Mouse (Mus musculus): ENCODE results near the gene Msn. TPM values are rescaled to one million over a fixed set of nuclear protein-coding genes. Genes with fewer than 3 reads are reported as not detected.
A peak's percentile ranks its signal among the peaks of the same experiment; 100 is the strongest.
"Not testable (repeated sequence)": the region's sequence is repeated elsewhere in the genome, so short reads cannot be mapped to it uniquely, and the experiment has no call there.

Msn gene
- total RNA-seq, 2 experiments from 2014 or later = 19.8 to 20.1 TPM

- DNase-seq (ENCODE audit: low spot score in 2 of 2) = no peak
These were observed 43.4 kb downstream of the Msn start for GRCm38 (mm10) chrX:96139262-96139661.

DNA sequence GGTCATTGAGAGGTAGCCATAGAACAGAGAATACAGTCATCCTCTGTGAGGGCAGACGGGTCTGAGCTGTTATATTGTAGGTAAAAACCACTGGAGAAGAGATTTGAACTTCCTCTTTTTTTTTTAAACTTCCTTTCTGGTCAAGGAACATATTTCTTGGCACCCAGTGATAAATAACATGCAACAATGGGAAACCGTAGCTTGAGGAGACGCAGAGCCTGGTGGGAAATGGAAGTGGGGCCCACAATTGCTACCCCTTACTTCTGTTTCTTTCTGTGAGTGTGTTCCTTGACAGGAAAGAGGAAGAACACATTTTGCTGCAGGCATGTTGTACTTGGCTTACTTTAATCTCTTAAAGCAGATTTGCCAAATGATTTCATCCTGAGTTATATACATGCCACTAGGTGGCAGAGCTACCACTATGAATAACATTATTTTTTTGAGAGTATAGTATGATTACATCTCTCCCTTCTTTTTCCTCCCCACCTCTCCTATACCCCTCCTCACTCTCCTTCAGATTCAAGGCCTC is 49.2 kb downstream of the Msn start:
- DNase-seq (ENCODE audit: low spot score in 2 of 2) = peak in 1 of 2 experiments; percentile 6

GRCm38 (mm10) chrX:96148217-96148616 is 52.4 kb downstream of the Msn start:
- no peak for DNase-seq (ENCODE audit: low spot score in 2 of 2)

GRCm38 (mm10) chrX:96153362-96153761 is 57.5 kb downstream of the Msn start:
- DNase-seq (ENCODE audit: low spot score in 2 of 2) = no peak

GRCm38 (mm10) chrX:96157936-96158335 is 62.1 kb downstream of the Msn start:
- DNase-seq (ENCODE audit: low spot score in 2 of 2) = no peak

DNA sequence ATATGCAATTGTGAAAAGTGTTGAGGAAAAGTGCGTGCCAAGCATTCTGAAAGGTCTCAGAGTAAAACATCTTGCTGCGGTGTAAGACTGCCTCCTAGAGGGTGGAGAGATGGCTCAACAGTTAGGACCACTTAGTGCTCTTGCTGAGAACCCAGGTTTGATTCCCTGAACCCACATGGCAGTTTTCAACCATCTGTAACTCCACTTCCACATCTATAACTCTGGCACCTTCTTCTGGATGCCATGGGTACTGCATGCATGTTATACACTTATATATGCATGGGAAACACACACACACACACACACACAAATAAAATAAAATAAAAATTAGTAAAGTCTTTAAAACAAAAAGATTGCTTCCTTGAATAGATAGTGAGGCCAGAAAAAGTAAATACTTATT is 66.7 kb downstream of the Msn start:
- DNase-seq (ENCODE audit: low spot score in 2 of 2) = no peak

- DNase-seq (ENCODE audit: low spot score in 2 of 2) = peak; percentile 41 to 71
These were observed 76.0 kb downstream of the Msn start for GRCm38 (mm10) chrX:96171645-96172388.

DNA sequence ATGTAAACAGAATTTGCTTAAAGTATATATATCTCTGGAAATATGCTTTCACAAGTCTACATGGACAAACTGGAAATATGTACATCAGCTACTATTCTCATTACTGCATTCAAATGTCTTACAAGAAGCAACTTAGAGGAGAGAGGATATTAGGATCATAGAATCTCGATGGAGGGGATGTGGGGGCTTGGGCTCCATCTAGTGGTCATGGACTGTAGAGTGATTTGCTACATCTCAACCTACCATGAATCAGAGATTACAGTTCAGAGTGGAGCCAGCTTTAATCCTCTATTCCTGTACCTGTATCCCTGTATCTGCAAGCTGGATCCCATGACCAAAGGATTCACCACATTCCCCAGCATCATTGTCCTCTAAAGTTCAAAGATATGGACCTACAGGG is 82.6 kb downstream of the Msn start:
- peak in 1 of 2 experiments; percentile 37 for DNase-seq (ENCODE audit: low spot score in 2 of 2)

DNA sequence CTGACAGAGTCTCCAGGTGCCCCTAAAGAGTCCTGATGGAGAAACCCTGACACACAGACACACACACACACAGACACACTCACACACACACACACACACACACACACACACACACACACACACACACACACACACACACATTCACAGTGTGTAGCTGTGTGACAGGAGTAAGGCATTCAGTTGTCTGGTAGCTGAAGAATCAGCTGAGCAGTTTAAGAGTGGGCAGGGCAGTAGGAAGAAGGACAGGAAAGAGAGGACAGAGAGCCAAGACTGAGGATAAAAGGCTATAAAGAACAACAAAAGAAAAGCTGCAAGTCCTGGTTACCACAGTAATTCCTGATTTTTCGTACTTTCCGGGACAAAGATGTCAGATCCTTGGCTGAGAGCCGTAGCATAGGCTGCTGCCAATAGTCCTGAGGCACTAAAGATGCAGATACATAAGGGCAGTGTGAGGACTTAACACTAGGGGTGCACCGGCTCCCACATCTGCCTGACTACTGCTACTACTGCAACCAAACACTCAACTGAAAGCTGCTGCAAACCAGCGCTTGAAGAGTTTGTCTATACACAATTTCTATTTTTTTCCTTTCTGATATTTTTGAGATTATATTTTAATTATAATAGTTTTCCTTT is 88.4 kb downstream of the Msn start:
- no peak for DNase-seq (ENCODE audit: low spot score in 2 of 2)

- DNase-seq (ENCODE audit: low spot score in 2 of 2) = not testable (repeated sequence)
These were observed 109.3 kb downstream of the Msn start for GRCm38 (mm10) chrX:96205143-96205542.

DNA sequence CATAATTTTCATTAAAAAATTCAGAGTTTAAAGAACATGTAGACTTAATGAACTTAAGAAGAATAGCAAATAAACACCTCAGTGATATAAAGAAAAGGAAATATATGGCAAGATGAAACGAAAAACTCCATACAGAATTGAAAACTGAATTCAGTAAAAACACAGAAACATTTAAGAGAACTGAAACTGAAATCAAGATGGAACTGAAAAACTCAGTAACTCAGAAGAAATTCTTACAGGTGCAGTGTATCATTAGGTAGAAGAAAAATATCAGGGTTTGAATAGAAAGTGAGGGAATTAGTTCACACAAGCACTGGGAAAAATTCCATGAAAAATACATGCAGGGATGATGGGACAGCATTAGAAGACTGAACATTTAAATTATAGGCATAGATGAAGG is 111.0 kb downstream of the Msn start:
- no peak for DNase-seq (ENCODE audit: low spot score in 2 of 2)

DNA sequence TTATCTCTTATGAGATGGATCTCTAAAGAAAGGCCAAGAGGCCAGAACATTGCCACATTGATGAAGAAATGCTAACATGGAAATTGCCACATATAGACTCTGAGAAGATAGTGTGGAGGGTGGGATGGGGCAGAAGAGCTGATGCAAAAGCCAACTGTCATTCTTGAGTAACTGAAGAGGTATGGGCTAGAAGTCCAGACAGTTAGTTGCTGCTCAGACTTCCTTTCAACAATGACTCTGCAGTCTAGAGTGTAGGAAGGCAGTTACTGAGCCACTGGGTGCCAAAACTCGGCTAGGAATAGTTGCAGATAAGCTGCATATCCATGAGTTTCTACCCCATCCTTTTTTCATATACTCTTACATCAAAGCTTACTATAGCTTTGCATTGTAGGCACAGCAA is 122.2 kb downstream of the Msn start:
- DNase-seq (ENCODE audit: low spot score in 2 of 2) = no peak

Other genes starting within 250 kb of the Msn start
- 10 to 100 TPM; 49.4 to 52.8 TPM for gene Las1l, start 139.1 kb upstream of the Msn start, total RNA-seq (2021)
- not detected for gene Vsig4, start 197.4 kb downstream of the Msn start, total RNA-seq (2021)